Mouse (Mus musculus) lung, embryonic 14.5 days (tissue): ENCODE data around the gene Pla2g5. TPM values are rescaled to one million over a fixed set of nuclear protein-coding genes. Genes with fewer than 3 reads are reported as not detected.

Experiments used
- ATAC-seq: fragments of 200-750 bp; cut with Nextera tagmentation; 2 replicates; pipeline ENCODE4 v1.8.0; 2017; ENCODE audit warnings: mild to moderate bottlenecking, moderate TSS enrichment, moderate library complexity; ENCODE audit not compliant: insufficient read depth
- DNase-seq: peaks from one replicate; pipeline ENCODE4 v3.0.0-alpha.2; 2015
- H3K27ac ChIP-seq: fragments of 300-500 bp; sonication (generic); 2 replicates; pipeline ENCODE4 v1.5.1; 2014; ENCODE audit warnings: low read depth, mild to moderate bottlenecking, moderate library complexity
- H3K27me3 ChIP-seq: fragments of 300-500 bp; sonication (generic); 2 replicates; pipeline ENCODE4 v1.6.1; 2014; ENCODE audit warnings: low read length, control low read depth; ENCODE audit not compliant: insufficient read depth
- H3K36me3 ChIP-seq: fragments of 300-500 bp; sonication (generic); 2 replicates; pipeline ENCODE4 v1.6.1; 2014; ENCODE audit warnings: control low read depth; ENCODE audit not compliant: insufficient read depth
- H3K4me1 ChIP-seq: fragments of 300-500 bp; sonication (generic); 2 replicates; pipeline ENCODE4 v1.6.1; 2014; ENCODE audit warnings: antibody characterized with exemption, control low read depth; ENCODE audit not compliant: insufficient read depth
- H3K4me2 ChIP-seq: fragments of 300-500 bp; sonication (generic); 2 replicates; pipeline ENCODE4 v1.6.1; 2014; ENCODE audit warnings: mild to moderate bottlenecking
- H3K4me3 ChIP-seq: fragments of 300-500 bp; sonication (generic); 2 replicates; pipeline ENCODE4 v1.5.1; 2014; ENCODE audit warnings: low read depth, low read length
- H3K9ac ChIP-seq: fragments of 300-500 bp; sonication (generic); 2 replicates; pipeline ENCODE4 v1.6.1; 2014
- H3K9me3 ChIP-seq: fragments of 300-500 bp; sonication (generic); 2 replicates; pipeline ENCODE4 v1.6.1; 2016; ENCODE audit warnings: low read depth, low read length, control low read depth
- CTCF ChIP-seq: IDR thresholded peaks from 2 replicates; pipeline ENCODE4 v1.5.1; 2016; ENCODE audit warnings: antibody characterized with exemption, low read depth
- WGBS: fragments of 180-500 bp; shearing (Covaris S2); extraction: QIAGEN DNeasy Blood & Tissue Kit; methylation state at CpG from one replicate; pipeline ENCODE4 v1.1.7; 2014; 5-methylcytosine and 5-hydroxymethylcytosine counted together
- polyA plus RNA-seq: library from polyadenylated mRNA; unstranded; fragments of >200 nt; fragmentation: Nextera tagmentation; extraction: Ambion mirVana; gene quantifications from 2 replicates; pipeline ENCODE4 v1.2.1, GENCODE M21; 2014

The Pla2g5 gene
- polyA plus RNA-seq, 1 experiment from 2014 or later: 0.61 TPM

- DNase-seq (no peak), ATAC-seq (no peak)
- no peaks in the 10 kb centered on the region for H3K36me3 ChIP-seq
- H3K9ac ChIP-seq: no peak overlapping the region
- TF ChIP-seq CTCF: no peak
- no peak overlapping the region for H3K4me2 ChIP-seq
- no peaks in the 10 kb centered on the region for H3K9me3 ChIP-seq
- H3K27me3 ChIP-seq: no peaks in the 10 kb centered on the region
- H3K27ac ChIP-seq: no peak overlapping the region
- no peaks in the 10 kb centered on the region for H3K4me1 ChIP-seq
- 71% methylated on average over 9 of the region's 9 CpGs for WGBS
- H3K4me3 ChIP-seq: no peak overlapping the region
Measured at GRCm38 (mm10) chr4:138816166-138816565, 47.1 kb downstream of the Pla2g5 start.

- Histone ChIP-seq H3K4me2 (no peak overlapping the region), H3K27ac (no peak overlapping the region), H3K9me3 (no peaks in the 10 kb centered on the region), H3K4me1 (no peaks in the 10 kb centered on the region), H3K9ac (no peak overlapping the region), H3K36me3 (no peaks in the 10 kb centered on the region), H3K27me3 (no peaks in the 10 kb centered on the region), H3K4me3 (no peak overlapping the region)
- DNase-seq (peak; percentile 55), ATAC-seq (no peak; the same call in 1 of the 2 replicates)
- TF ChIP-seq CTCF: peak; percentile 18
- 39% methylated on average over 7 of the region's 7 CpGs for WGBS
Measured at GRCm38 (mm10) chr4:138806920-138807541, 56.3 kb downstream of the Pla2g5 start.

GRCm38 (mm10) chr4:138806160-138806559 is 57.1 kb downstream of the Pla2g5 start:
- H3K36me3 ChIP-seq: no peaks in the 10 kb centered on the region
- DNase-seq (no peak), ATAC-seq (no peak)
- H3K9me3 ChIP-seq: no peaks in the 10 kb centered on the region
- H3K4me1 ChIP-seq: no peaks in the 10 kb centered on the region
- no peak overlapping the region for H3K9ac ChIP-seq
- TF ChIP-seq CTCF: no peak
- no peak overlapping the region for H3K27ac ChIP-seq
- no peaks in the 10 kb centered on the region for H3K27me3 ChIP-seq
- H3K4me3 ChIP-seq: no peak overlapping the region
- 75% methylated on average over 8 of the region's 8 CpGs for WGBS
- H3K4me2 ChIP-seq: no peak overlapping the region

GRCm38 (mm10) chr4:138805248-138805647 is 58.0 kb downstream of the Pla2g5 start:
- Histone ChIP-seq H3K4me1 (0 out of 2 replicates have a peak, but pooled peaks cover 3% of the 10 kb centered on the region), H3K9me3 (no peaks in the 10 kb centered on the region), H3K4me3 (no peak overlapping the region), H3K27ac (no peak overlapping the region), H3K9ac (no peak overlapping the region), H3K27me3 (no peaks in the 10 kb centered on the region), H3K36me3 (no peaks in the 10 kb centered on the region), H3K4me2 (no peak overlapping the region)
- 57% methylated on average over 8 of the region's 8 CpGs for WGBS
- TF ChIP-seq CTCF: no peak
- no peak for ATAC-seq
- no peak for DNase-seq

GRCm38 (mm10) chr4:138802917-138803316 is 60.4 kb downstream of the Pla2g5 start:
- H3K4me3 ChIP-seq: no peak overlapping the region
- TF ChIP-seq CTCF: no peak
- no peaks in the 10 kb centered on the region for H3K27me3 ChIP-seq
- no peaks in the 10 kb centered on the region for H3K36me3 ChIP-seq
- H3K9ac ChIP-seq: no peak overlapping the region
- H3K4me2 ChIP-seq: no peak overlapping the region
- H3K4me1 ChIP-seq: 0 out of 2 replicates have a peak, but pooled peaks cover 3% of the 10 kb centered on the region
- no peaks in the 10 kb centered on the region for H3K9me3 ChIP-seq
- DNase-seq (no peak), ATAC-seq (no peak)
- no peak overlapping the region for H3K27ac ChIP-seq
- WGBS: 84% methylated on average over 11 of the region's 11 CpGs

GRCm38 (mm10) chr4:138801631-138802030 is 61.7 kb downstream of the Pla2g5 start:
- no peak overlapping the region for H3K27ac ChIP-seq
- DNase-seq: no peak
- H3K4me1 ChIP-seq: peaks cover 3% of the 10 kb centered on the region; the same call in 1 of the 2 replicates
- no peak for ATAC-seq
- no peaks in the 10 kb centered on the region for H3K36me3 ChIP-seq
- no peak overlapping the region for H3K4me3 ChIP-seq
- WGBS: 69% methylated on average over 4 of the region's 4 CpGs
- no peak overlapping the region for H3K4me2 ChIP-seq
- no peaks in the 10 kb centered on the region for H3K9me3 ChIP-seq
- H3K9ac ChIP-seq: no peak overlapping the region
- TF ChIP-seq CTCF: no peak
- H3K27me3 ChIP-seq: no peaks in the 10 kb centered on the region

- H3K9ac ChIP-seq: no peak overlapping the region
- no peaks in the 10 kb centered on the region for H3K27me3 ChIP-seq
- H3K4me3 ChIP-seq: no peak overlapping the region
- H3K36me3 ChIP-seq: no peaks in the 10 kb centered on the region
- H3K9me3 ChIP-seq: no peaks in the 10 kb centered on the region
- 54% methylated on average over 12 of the region's 12 CpGs for WGBS
- no peak overlapping the region for H3K27ac ChIP-seq
- peaks cover 3% of the 10 kb centered on the region; the same call in 1 of the 2 replicates for H3K4me1 ChIP-seq
- no peak for TF ChIP-seq CTCF
- ATAC-seq: peak; percentile 54
- no peak overlapping the region for H3K4me2 ChIP-seq
- DNase-seq: peak; percentile 77
Measured at GRCm38 (mm10) chr4:138800134-138800744, 63.0 kb downstream of the Pla2g5 start.
